Mouse (Mus musculus) embryo, embryonic 11 days (tissue): ENCODE measurements around the gene Msh5.
"Not testable (repeated sequence)": the region's sequence is repeated elsewhere in the genome, so short reads cannot be mapped to it uniquely, and the experiment has no call there.

Experiments
- DNase-seq: peaks from one replicate; pipeline ENCODE4 v3.0.0-alpha.2; 2015

Msh5 gene

GRCm38 (mm10) chr17:35021842-35022477 lies 24.6 kb downstream of the Msh5 start:
- DNase-seq: no peak

GRCm38 (mm10) chr17:35021163-35021808 lies 25.3 kb downstream of the Msh5 start:
- DNase-seq: peak; percentile 88

- DNase-seq: no peak
Observed at GRCm38 (mm10) chr17:35020551-35020950, 26.0 kb downstream of the Msh5 start.

GRCm38 (mm10) chr17:35019894-35020293 lies 26.7 kb downstream of the Msh5 start:
- no peak for DNase-seq

- DNase-seq: no peak
Observed at GRCm38 (mm10) chr17:35018171-35018570, 28.4 kb downstream of the Msh5 start.

GRCm38 (mm10) chr17:35017706-35018030 lies 28.9 kb downstream of the Msh5 start:
- no peak for DNase-seq

GRCm38 (mm10) chr17:35016791-35017705 lies 29.5 kb downstream of the Msh5 start:
- no peak for DNase-seq

- DNase-seq: no peak
Observed at GRCm38 (mm10) chr17:35016376-35016775, 30.2 kb downstream of the Msh5 start, which contains the start of gene Vwa7. Gene Vwa7 (plus strand): TSS chr17:35016579.

GRCm38 (mm10) chr17:35015296-35015695 lies 31.2 kb downstream of the Msh5 start:
- DNase-seq: no peak

- DNase-seq: no peak
Observed at GRCm38 (mm10) chr17:35013221-35013620, 33.3 kb downstream of the Msh5 start.

- no peak for DNase-seq
Observed at GRCm38 (mm10) chr17:35012430-35012829, 34.1 kb downstream of the Msh5 start.

GRCm38 (mm10) chr17:35011440-35011839 lies 35.1 kb downstream of the Msh5 start:
- no peak for DNase-seq

GRCm38 (mm10) chr17:35009586-35009985 lies 37.0 kb downstream of the Msh5 start:
- no peak for DNase-seq

- no peak for DNase-seq
Observed at GRCm38 (mm10) chr17:35007387-35007991, 39.1 kb downstream of the Msh5 start.

- DNase-seq: not testable (repeated sequence)
Observed at GRCm38 (mm10) chr17:35005902-35006301, 40.6 kb downstream of the Msh5 start.

GRCm38 (mm10) chr17:35005158-35005557 lies 41.4 kb downstream of the Msh5 start:
- no peak for DNase-seq

GRCm38 (mm10) chr17:35004075-35004717 lies 42.3 kb downstream of the Msh5 start:
- DNase-seq: no peak

GRCm38 (mm10) chr17:35003022-35003838 lies 43.3 kb downstream of the Msh5 start:
- DNase-seq: no peak

GRCm38 (mm10) chr17:35002153-35002865 lies 44.2 kb downstream of the Msh5 start:
- DNase-seq: peak; percentile 12

- peak; percentile 51 for DNase-seq
Observed at GRCm38 (mm10) chr17:35001452-35002152, 44.9 kb downstream of the Msh5 start.
